Mouse (Mus musculus): ENCODE data around the gene Kdm4c. TPM values are rescaled to one million over a fixed set of nuclear protein-coding genes. Genes with fewer than 3 reads are reported as not detected.
A peak's percentile ranks its signal among the peaks of the same experiment; 100 is the strongest.
"Not testable (repeated sequence)": the region's sequence is repeated elsewhere in the genome, so short reads cannot be mapped to it uniquely, and the experiment has no call there.

The Kdm4c gene
- total RNA-seq (2022) = 10 to 100 TPM; 24.3 to 27.3 (median 26.7) TPM

- no peak for DNase-seq (ENCODE audit: low spot score in 2 of 2)
These were observed at the start of gene Kdm4c for GRCm38 (mm10) chr4:74242176-74242575. TSS of gene Kdm4c (plus strand) at chr4:74242497.

- DNase-seq (ENCODE audit: low spot score in 2 of 2) = no peak
These were observed 41.0 kb upstream of the Kdm4c start for GRCm38 (mm10) chr4:74201281-74201811.

GRCm38 (mm10) chr4:74221780-74222179 is 20.5 kb upstream of the Kdm4c start:
- DNase-seq (ENCODE audit: low spot score in 2 of 2) = not testable (repeated sequence)

GRCm38 (mm10) chr4:74222360-74222759 is 19.9 kb upstream of the Kdm4c start:
- no peak for DNase-seq (ENCODE audit: low spot score in 2 of 2)

- no peak for DNase-seq (ENCODE audit: low spot score in 2 of 2)
These were observed 18.1 kb upstream of the Kdm4c start for GRCm38 (mm10) chr4:74224210-74224609.

GRCm38 (mm10) chr4:74230994-74231393 is 11.3 kb upstream of the Kdm4c start:
- no peak for DNase-seq (ENCODE audit: low spot score in 2 of 2)

- peak; percentile 34 to 39 for DNase-seq (ENCODE audit: low spot score in 2 of 2)
These were observed 10.9 kb upstream of the Kdm4c start for GRCm38 (mm10) chr4:74231405-74231804.

- no peak for DNase-seq (ENCODE audit: low spot score in 2 of 2)
These were observed 8.8 kb upstream of the Kdm4c start for GRCm38 (mm10) chr4:74233534-74233933.

GRCm38 (mm10) chr4:74251348-74252244 is 9.3 kb downstream of the Kdm4c start:
- peak; percentile 96 to 98 for DNase-seq (ENCODE audit: low spot score in 2 of 2)

GRCm38 (mm10) chr4:74252245-74253105 is 10.2 kb downstream of the Kdm4c start:
- peak; percentile 38 to 56 for DNase-seq (ENCODE audit: low spot score in 2 of 2)

GRCm38 (mm10) chr4:74257882-74258281 is 15.6 kb downstream of the Kdm4c start:
- DNase-seq (ENCODE audit: low spot score in 2 of 2) = no peak

- no peak for DNase-seq (ENCODE audit: low spot score in 2 of 2)
These were observed 16.2 kb downstream of the Kdm4c start for GRCm38 (mm10) chr4:74258538-74258937.

GRCm38 (mm10) chr4:74259331-74259730 is 17.0 kb downstream of the Kdm4c start:
- no peak for DNase-seq (ENCODE audit: low spot score in 2 of 2)

- DNase-seq (ENCODE audit: low spot score in 2 of 2) = no peak
These were observed 19.6 kb downstream of the Kdm4c start for GRCm38 (mm10) chr4:74261879-74262278.

- DNase-seq (ENCODE audit: low spot score in 2 of 2) = peak in 1 of 2 experiments; percentile 17
These were observed 22.2 kb downstream of the Kdm4c start for GRCm38 (mm10) chr4:74264428-74264955.

- no peak for DNase-seq (ENCODE audit: low spot score in 2 of 2)
These were observed 28.9 kb downstream of the Kdm4c start for GRCm38 (mm10) chr4:74271180-74271579.

GRCm38 (mm10) chr4:74277486-74277885 is 35.2 kb downstream of the Kdm4c start:
- DNase-seq (ENCODE audit: low spot score in 2 of 2) = no peak

GRCm38 (mm10) chr4:74280170-74280569 is 37.9 kb downstream of the Kdm4c start:
- no peak for DNase-seq (ENCODE audit: low spot score in 2 of 2)

GRCm38 (mm10) chr4:74287851-74288250 is 45.6 kb downstream of the Kdm4c start:
- DNase-seq (ENCODE audit: low spot score in 2 of 2) = no peak

GRCm38 (mm10) chr4:74294726-74295125 is 52.4 kb downstream of the Kdm4c start:
- no peak for DNase-seq (ENCODE audit: low spot score in 2 of 2)

GRCm38 (mm10) chr4:74305315-74306105 is 63.2 kb downstream of the Kdm4c start:
- DNase-seq (ENCODE audit: low spot score in 2 of 2) = no peak
